Mouse (Mus musculus) megakaryocyte, embryonic 14.5 days (primary cell): ENCODE measurements around the gene Clybl.

Source experiments
- FLI1 ChIP-seq: IDR thresholded peaks from 2 replicates; pipeline ENCODE4 v1.6.1; 2012; ENCODE audit warnings: low read length, inconsistent platforms, mixed read lengths
- GATA1 ChIP-seq: IDR thresholded peaks from 3 replicates; pipeline ENCODE4 v1.6.1; 2012; ENCODE audit warnings: mixed read lengths, low read length, inconsistent platforms, borderline replicate concordance

DNA sequence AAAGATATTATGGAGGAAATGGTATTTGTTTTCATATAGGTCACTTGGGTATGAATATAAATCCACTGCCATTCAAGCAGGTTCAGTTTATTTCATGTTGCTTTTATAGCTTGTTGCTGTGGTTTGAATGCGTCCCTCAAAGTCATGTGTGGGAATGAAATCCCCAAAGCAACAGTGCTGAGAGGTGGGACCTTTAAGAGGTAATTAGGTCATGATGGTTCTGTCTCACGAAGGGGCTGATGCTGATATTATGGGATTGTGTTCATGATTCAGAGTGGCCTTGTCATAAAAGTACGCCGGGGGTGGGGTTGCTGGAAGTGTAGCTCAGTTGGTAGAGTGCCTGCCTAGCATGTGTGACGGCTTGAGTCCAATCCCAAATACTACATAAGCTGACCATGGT lies 6.7 kb downstream of the Clybl start:
- no peak for TF ChIP-seq GATA1
- TF ChIP-seq FLI1 = no peak
